Mouse (Mus musculus) liver, postnatal 0 days (tissue): Measurements from ENCODE around the gene Itfg2. TPM values are rescaled to one million over a fixed set of nuclear protein-coding genes. Genes with fewer than 3 reads are reported as not detected.

Experiments
- ATAC-seq: fragments of 200-750 bp; cut with Nextera tagmentation; 2 replicates; pipeline ENCODE4 v1.8.0; 2017; ENCODE audit warnings: mild to moderate bottlenecking, moderate library complexity
- DNase-seq: peaks from one replicate; pipeline ENCODE4 v3.0.0-alpha.2; 2016
- H3K27ac ChIP-seq: fragments of 300-500 bp; sonication (generic); 2 replicates; pipeline ENCODE4 v1.5.1; 2014; ENCODE audit warnings: antibody characterized with exemption, moderate library complexity, mild to moderate bottlenecking, low read depth
- H3K27me3 ChIP-seq: fragments of 300-500 bp; sonication (generic); 2 replicates; pipeline ENCODE4 v1.6.1; 2014; ENCODE audit warnings: low read length, control low read depth, mixed read lengths; ENCODE audit not compliant: insufficient read depth
- H3K36me3 ChIP-seq: fragments of 300-500 bp; sonication (generic); replicated peaks from 2 replicates; pipeline ENCODE4 v1.6.1; 2014; ENCODE audit warnings: mild to moderate bottlenecking, control low read depth, low read length, moderate library complexity, mixed read lengths; ENCODE audit not compliant: insufficient read depth
- H3K4me1 ChIP-seq: fragments of 300-500 bp; sonication (generic); 2 replicates; pipeline ENCODE4 v1.6.1; 2014; ENCODE audit warnings: antibody characterized with exemption, mild to moderate bottlenecking, control low read depth; ENCODE audit not compliant: insufficient read depth
- H3K4me2 ChIP-seq: fragments of 300-500 bp; sonication (generic); 2 replicates; pipeline ENCODE4 v1.6.1; 2014; ENCODE audit warnings: low read depth, mild to moderate bottlenecking, low read length, moderate library complexity, mixed read lengths
- H3K4me3 ChIP-seq: fragments of 300-500 bp; sonication (generic); 2 replicates; pipeline ENCODE4 v1.5.1; 2014; ENCODE audit warnings: low read depth, low read length
- H3K9ac ChIP-seq: fragments of 300-500 bp; sonication (generic); replicated peaks from 2 replicates; pipeline ENCODE4 v1.6.1; 2014; ENCODE audit warnings: mild to moderate bottlenecking, moderate library complexity
- H3K9me3 ChIP-seq: fragments of 300-500 bp; sonication (generic); 2 replicates; pipeline ENCODE4 v1.6.1; 2016; ENCODE audit warnings: mild to moderate bottlenecking, control low read depth, low read length, mixed read lengths
- CTCF ChIP-seq: sonication (generic); IDR thresholded peaks from 2 replicates; pipeline ENCODE4 v1.5.1; 2016; ENCODE audit warnings: antibody characterized with exemption, low read depth
- EP300 ChIP-seq: IDR thresholded peaks from 2 replicates; pipeline ENCODE4 v1.6.1; 2016; ENCODE audit warnings: antibody characterized with exemption, low read depth, mild to moderate bottlenecking
- WGBS: fragments of 180-500 bp; shearing (Covaris S2); extraction: QIAGEN DNeasy Blood & Tissue Kit; methylation state at CpG from one replicate; pipeline ENCODE4 v1.1.7; 2014; ENCODE audit not compliant: insufficient replicate concordance; 5-methylcytosine and 5-hydroxymethylcytosine counted together
- polyA plus RNA-seq: library from polyadenylated mRNA; unstranded; fragments of >200 nt; fragmentation: Nextera tagmentation; extraction: Ambion mirVana; gene quantifications from 2 replicates; pipeline ENCODE4 v1.2.1, GENCODE M21; 2015

The Itfg2 gene
- polyA plus RNA-seq, result 5.6 and 7.7 TPM in 2 replicates

DNA sequence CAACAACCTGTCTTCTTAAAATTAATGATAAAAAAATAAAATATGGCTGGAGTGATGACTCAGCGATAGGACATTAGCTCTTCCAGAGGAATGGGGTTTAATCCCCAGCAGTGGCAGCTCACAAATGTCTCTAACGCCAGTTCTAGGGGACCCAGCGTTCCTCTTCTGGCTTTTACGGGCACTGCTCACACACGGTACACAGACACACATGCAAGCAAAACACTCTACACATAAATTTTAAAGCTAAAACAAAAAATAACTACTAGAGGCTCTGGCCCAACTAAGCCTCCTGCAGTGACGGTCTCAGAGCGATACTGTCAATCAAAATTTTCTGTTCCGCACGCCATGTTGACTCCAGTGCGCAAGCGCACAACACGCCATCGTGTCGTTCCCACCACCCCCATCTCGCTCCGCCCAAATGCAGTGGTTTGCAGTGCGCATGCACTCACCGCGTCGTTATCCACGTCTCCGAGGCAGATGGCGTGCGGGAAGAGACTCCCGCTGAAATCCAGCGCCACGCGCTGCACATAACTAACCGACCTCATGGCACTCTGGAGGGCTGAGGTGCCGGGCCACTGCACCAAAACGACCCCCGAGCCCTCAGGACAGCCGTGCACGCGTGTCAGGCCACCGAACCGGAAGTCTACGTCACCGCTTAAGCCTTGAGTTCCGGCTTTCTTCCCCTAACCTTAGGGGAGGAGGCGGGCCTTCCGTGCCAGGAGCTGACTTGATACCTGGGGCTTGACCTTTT, at the start of gene Itfg2:
TSS of gene Itfg2 (minus strand) at position 663 of the 751 bp plus-strand sequence.
- Histone ChIP-seq H3K4me2 (peak within 1 kb of the TSS; percentile 81), H3K27me3 (no peaks in the 10 kb centered on the region), H3K36me3 (peaks cover 5% of the 10 kb centered on the region; the same call in 1 of the 2 replicates), H3K9ac (peak within 1 kb of the TSS; percentile 74), H3K27ac (peak within 1 kb of the TSS; percentile 91), H3K4me3 (peak within 1 kb of the TSS; percentile 69), H3K4me1 (no peaks in the 10 kb centered on the region; the same call in none of the 2 replicates), H3K9me3 (no peaks in the 10 kb centered on the region)
- DNase-seq (peak; percentile 96), ATAC-seq (peak; percentile 98)
- 0% methylated on average over 42 of the region's 42 CpGs for WGBS
- no peak for TF ChIP-seq CTCF
- no peak for TF ChIP-seq EP300

DNA sequence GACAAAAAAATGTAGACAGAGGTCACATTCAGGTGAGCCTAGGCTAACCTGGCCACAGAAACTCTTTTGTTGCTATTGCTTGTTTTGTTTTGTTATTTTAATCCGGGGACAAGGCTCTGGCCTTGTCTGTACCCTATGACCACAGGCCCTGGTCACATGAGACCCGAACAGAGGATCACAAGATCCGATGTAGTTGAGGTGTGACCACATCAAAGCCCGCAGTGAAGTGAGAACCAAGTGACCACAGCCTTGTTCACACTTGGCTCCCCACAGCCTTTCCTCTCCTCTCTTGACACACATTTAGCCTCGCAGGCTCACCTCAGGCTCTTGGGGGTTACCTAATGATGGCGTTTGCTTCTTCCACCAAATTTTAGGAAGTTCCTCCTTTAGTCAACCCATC, 49.4 kb upstream of the Itfg2 start:
- no peaks in the 10 kb centered on the region for H3K9me3 ChIP-seq
- no peaks in the 10 kb centered on the region for H3K36me3 ChIP-seq
- no peaks in the 10 kb centered on the region for H3K27me3 ChIP-seq
- ATAC-seq (no peak), DNase-seq (no peak)
- no peak overlapping the region for H3K27ac ChIP-seq
- no peak overlapping the region for H3K4me2 ChIP-seq
- no peak overlapping the region for H3K9ac ChIP-seq
- no peaks in the 10 kb centered on the region for H3K4me1 ChIP-seq
- H3K4me3 ChIP-seq, result no peak overlapping the region
- no peak for TF ChIP-seq EP300
- no peak for TF ChIP-seq CTCF
- WGBS, result 80% methylated on average over 6 of the region's 6 CpGs

DNA sequence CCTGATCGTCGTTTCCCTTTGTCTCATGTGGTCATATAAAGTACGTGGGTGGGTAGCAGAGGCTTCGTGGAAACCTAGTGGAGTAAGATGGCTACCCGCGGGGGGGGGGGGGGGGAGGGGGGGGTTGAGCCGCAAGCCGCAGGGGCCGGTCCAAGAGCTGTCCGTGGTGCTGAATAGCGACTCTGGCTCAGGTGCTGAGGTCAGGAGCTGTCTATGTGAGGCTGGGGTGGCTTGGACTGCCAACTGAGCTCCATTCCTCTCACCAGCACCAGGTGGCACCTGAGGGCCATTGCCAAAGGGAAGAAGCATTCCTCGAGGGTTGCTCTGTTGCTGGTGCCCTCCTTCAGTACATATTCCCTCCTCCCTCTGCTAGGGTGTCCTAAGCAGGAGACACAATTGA, 44.7 kb upstream of the Itfg2 start:
- Histone ChIP-seq H3K4me2 (peak overlapping the region; percentile 26; the same call in 1 of the 2 replicates), H3K27ac (no peak overlapping the region), H3K9ac (no peak overlapping the region), H3K36me3 (no peaks in the 10 kb centered on the region), H3K9me3 (no peaks in the 10 kb centered on the region), H3K4me3 (no peak overlapping the region), H3K4me1 (peaks cover 4% of the 10 kb centered on the region), H3K27me3 (no peaks in the 10 kb centered on the region)
- DNase-seq (peak; percentile 72), ATAC-seq (peak; percentile 43; the same call in 1 of the 2 replicates)
- TF ChIP-seq CTCF, result peak; percentile 20; the same call in 1 of the 2 replicates
- TF ChIP-seq EP300, result no peak
- 6% methylated on average over 12 of the region's 12 CpGs for WGBS

DNA sequence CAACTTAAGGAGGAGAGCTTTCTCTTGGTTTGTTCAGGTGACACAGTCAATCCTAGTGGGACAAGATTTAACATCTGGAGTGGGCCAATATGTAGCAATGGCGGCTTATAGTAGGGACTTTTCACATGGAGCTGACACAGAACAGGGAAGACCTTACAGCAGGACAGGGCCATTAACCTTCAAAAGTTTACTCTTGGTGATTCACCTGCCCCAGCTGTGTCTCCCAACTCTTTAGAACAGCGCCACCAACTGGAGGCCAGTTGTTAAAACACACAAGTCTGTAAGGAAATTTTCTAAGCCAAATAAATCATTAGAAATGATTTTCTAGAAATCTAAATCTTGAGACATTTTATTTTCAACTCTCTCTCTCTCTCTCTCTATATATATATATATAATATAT, 42.6 kb upstream of the Itfg2 start:
- WGBS, result 49% methylated on average over 2 of the region's 2 CpGs
- DNase-seq, result peak; percentile 59
- TF ChIP-seq EP300, result no peak
- peak; percentile 44 for TF ChIP-seq CTCF
- Histone ChIP-seq H3K27ac (no peak overlapping the region), H3K36me3 (no peaks in the 10 kb centered on the region), H3K4me2 (no peak overlapping the region), H3K4me1 (peaks cover 4% of the 10 kb centered on the region), H3K9me3 (no peaks in the 10 kb centered on the region), H3K9ac (no peak overlapping the region), H3K4me3 (no peak overlapping the region), H3K27me3 (no peaks in the 10 kb centered on the region)
- no peak for ATAC-seq

DNA sequence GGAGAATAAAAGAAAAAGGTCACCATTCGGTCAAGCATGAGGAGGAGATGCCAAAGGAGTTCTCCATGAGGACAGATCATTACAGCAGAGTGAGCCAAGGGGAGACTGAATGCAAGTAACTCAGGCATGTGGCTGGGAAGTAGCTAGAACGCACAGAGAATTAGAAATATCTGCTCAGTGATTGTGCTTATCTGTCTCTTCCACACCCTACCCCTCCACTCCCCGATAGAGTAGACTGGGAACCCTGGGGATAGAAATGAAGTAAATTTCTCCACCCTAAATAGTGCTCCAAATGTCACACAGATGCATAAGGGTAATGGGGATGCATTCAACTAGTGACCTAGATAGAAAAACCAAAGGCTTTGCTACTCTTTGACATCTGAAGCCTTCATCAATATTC, 41.8 kb upstream of the Itfg2 start:
- no peak for DNase-seq
- ATAC-seq, result no peak
- Histone ChIP-seq H3K36me3 (no peaks in the 10 kb centered on the region), H3K4me1 (peaks cover 4% of the 10 kb centered on the region), H3K4me3 (no peak overlapping the region), H3K9ac (no peak overlapping the region), H3K27me3 (no peaks in the 10 kb centered on the region), H3K9me3 (no peaks in the 10 kb centered on the region), H3K4me2 (no peak overlapping the region), H3K27ac (no peak overlapping the region)
- WGBS, result 52% methylated on average over 3 of the region's 3 CpGs
- TF ChIP-seq CTCF (no peak), EP300 (no peak)

DNA sequence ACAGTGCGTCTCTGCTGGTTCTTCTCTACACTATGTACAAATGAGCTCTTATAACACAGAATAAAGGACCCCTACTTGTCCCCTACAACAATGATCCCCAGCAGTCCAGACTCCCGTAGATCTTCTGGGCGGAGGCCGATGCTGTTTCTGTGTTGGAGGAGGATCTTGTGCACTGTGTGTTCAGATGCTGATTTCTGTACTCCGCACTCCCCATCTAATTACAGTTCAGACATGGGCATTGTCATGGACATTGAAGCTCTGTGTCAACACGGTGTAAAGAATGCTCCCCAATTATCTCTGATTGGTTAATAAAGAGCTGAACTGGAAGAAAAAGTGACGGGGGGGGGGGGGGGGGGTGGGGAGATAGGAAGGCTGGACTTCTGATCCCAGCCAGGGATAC, 41.3 kb upstream of the Itfg2 start:
- no peak for ATAC-seq

More for the DNA sequence above, 41.3 kb upstream of the Itfg2 start:
- no peak overlapping the region for H3K27ac ChIP-seq
- no peaks in the 10 kb centered on the region for H3K27me3 ChIP-seq
- H3K4me3 ChIP-seq, result no peak overlapping the region
- H3K9ac ChIP-seq, result no peak overlapping the region
- H3K36me3 ChIP-seq, result no peaks in the 10 kb centered on the region
- H3K4me1 ChIP-seq, result peaks cover 4% of the 10 kb centered on the region
- TF ChIP-seq CTCF, result no peak
- TF ChIP-seq EP300, result no peak
- no peaks in the 10 kb centered on the region for H3K9me3 ChIP-seq
- WGBS, result 53% methylated on average over 7 of the region's 7 CpGs
- no peak overlapping the region for H3K4me2 ChIP-seq
- DNase-seq, result no peak
